Mouse (Mus musculus) spleen, adult 2 months (tissue): Measurements from ENCODE around the gene Ucn2.

ENCODE experiments used
- CTCF ChIP-seq: fragments of 200-500 bp; IDR thresholded peaks from 2 replicates; pipeline ENCODE4 v1.5.1; 2011; ENCODE audit warnings: mild to moderate bottlenecking, inconsistent platforms; ENCODE audit not compliant: insufficient read depth, insufficient read length, insufficient replicate concordance; ENCODE audit errors: extremely low read depth
- POLR2A ChIP-seq: fragments of 200-500 bp; IDR thresholded peaks from 2 replicates; pipeline ENCODE4 v1.6.1; 2011; ENCODE audit warnings: low read depth, low read length, inconsistent platforms

- TF ChIP-seq CTCF (no peak), POLR2A (no peak)
Measured at GRCm38 (mm10) chr9:108977966-108978365, 7.8 kb upstream of the Ucn2 start.
